Mouse (Mus musculus): ENCODE data around the gene Cog5.

The Cog5 gene

GRCm38 (mm10) chr12:31709665-31710064 lies 55.0 kb downstream of the Cog5 start:
- no peak for DNase-seq (ENCODE audit: low spot score in 2 of 2)

GRCm38 (mm10) chr12:31712233-31712632 lies 57.6 kb downstream of the Cog5 start:
- DNase-seq (ENCODE audit: low spot score in 2 of 2) = no peak

- no peak for DNase-seq (ENCODE audit: low spot score in 2 of 2)
Measured at GRCm38 (mm10) chr12:31712727-31713126, 58.1 kb downstream of the Cog5 start.

GRCm38 (mm10) chr12:31713600-31713999 lies 58.9 kb downstream of the Cog5 start, which contains the start of gene Gpr22:
Gene Gpr22 (minus strand): TSS chr12:31713947.
- no peak for DNase-seq (ENCODE audit: low spot score in 2 of 2)

- no peak for DNase-seq (ENCODE audit: low spot score in 2 of 2)
Measured at GRCm38 (mm10) chr12:31714070-31714469, 59.4 kb downstream of the Cog5 start.

- no peak for DNase-seq (ENCODE audit: low spot score in 2 of 2)
Measured at GRCm38 (mm10) chr12:31719586-31720275, 65.1 kb downstream of the Cog5 start.

- DNase-seq (ENCODE audit: low spot score in 2 of 2) = no peak
Measured at GRCm38 (mm10) chr12:31724576-31724975, 69.9 kb downstream of the Cog5 start.

GRCm38 (mm10) chr12:31725511-31726275 lies 71.0 kb downstream of the Cog5 start:
- no peak for DNase-seq (ENCODE audit: low spot score in 2 of 2)

- DNase-seq (ENCODE audit: low spot score in 2 of 2) = no peak
Measured at GRCm38 (mm10) chr12:31726707-31727106, 72.0 kb downstream of the Cog5 start.

- no peak for DNase-seq (ENCODE audit: low spot score in 2 of 2)
Measured at GRCm38 (mm10) chr12:31730126-31730525, 75.5 kb downstream of the Cog5 start.

- DNase-seq (ENCODE audit: low spot score in 2 of 2) = no peak
Measured at GRCm38 (mm10) chr12:31734616-31735015, 79.9 kb downstream of the Cog5 start.

- DNase-seq (ENCODE audit: low spot score in 2 of 2) = no peak
Measured at GRCm38 (mm10) chr12:31747301-31747700, 92.6 kb downstream of the Cog5 start.

GRCm38 (mm10) chr12:31749846-31750245 lies 95.2 kb downstream of the Cog5 start:
- no peak for DNase-seq (ENCODE audit: low spot score in 2 of 2)

- no peak for DNase-seq (ENCODE audit: low spot score in 2 of 2)
Measured at GRCm38 (mm10) chr12:31754465-31754864, 99.8 kb downstream of the Cog5 start.

- DNase-seq (ENCODE audit: low spot score in 2 of 2) = no peak
Measured at GRCm38 (mm10) chr12:31755885-31756755, 101.5 kb downstream of the Cog5 start.

GRCm38 (mm10) chr12:31773612-31774011 lies 118.9 kb downstream of the Cog5 start:
- DNase-seq (ENCODE audit: low spot score in 2 of 2) = no peak

- DNase-seq (ENCODE audit: low spot score in 2 of 2) = no peak
Measured at GRCm38 (mm10) chr12:31784291-31784690, 129.6 kb downstream of the Cog5 start.

GRCm38 (mm10) chr12:31788530-31788929 lies 133.9 kb downstream of the Cog5 start:
- no peak for DNase-seq (ENCODE audit: low spot score in 2 of 2)

GRCm38 (mm10) chr12:31806410-31807154 lies 151.9 kb downstream of the Cog5 start:
- DNase-seq (ENCODE audit: low spot score in 2 of 2) = no peak

GRCm38 (mm10) chr12:31818051-31818461 lies 163.4 kb downstream of the Cog5 start:
- DNase-seq (ENCODE audit: low spot score in 2 of 2) = no peak

- DNase-seq (ENCODE audit: low spot score in 2 of 2) = no peak
Measured at GRCm38 (mm10) chr12:31819096-31819495, 164.4 kb downstream of the Cog5 start.

Data from spleen, postnatal 4 days (tissue).